In genomic region chr11:75857781-75858180, GRCm38 (mm10) we compare ENCODE assay signal across 18 mouse cellular contexts.
A peak's percentile ranks its signal among the peaks of the same experiment; 100 is the strongest.
DNase-seq lines count a peak whose midpoint lies in the region; ATAC-seq and TF ChIP-seq lines count a peak whose summit lies in the region.
"Had no signal": no experiment of that assay in that cellular context is flagged by ENCODE, and none has a peak within 500 bp of the region (broad histone marks: within the 10 kb centered on the region; RNA-seq: fewer than 3 reads in every experiment).

No protein-coding gene starts in this region.

- TF ChIP-seq CTCF in kidney, adult 2 months (conservative IDR thresholded peaks at IDR 0.05; ENCODE audit: insufficient read depth, insufficient read length, low read depth, low read length), result no peak

- DNase-seq in adrenal gland, adult 2 months, result peak; percentile 13
- no peak for DNase-seq in adrenal gland, postnatal 4 days (ENCODE audit: low spot score in 2 of 2)
- peak; percentile 55 for DNase-seq in kidney, adult 2 months
- peak; percentile 72 for DNase-seq in lung, postnatal 10 days
- DNase-seq in adrenal gland, postnatal 25 days, result no peak
- no peak for DNase-seq in midbrain, embryonic 11.5 days (ENCODE audit: low spot score, missing footprints)
- DNase-seq: adrenal gland, postnatal 10 days; cerebellum, adult 2 months; gastrocnemius, postnatal 10 days; midbrain, embryonic 14.5 days; spleen, adult 18-20 months; thymus, adult 2 months had no signal

- H3K27me3 ChIP-seq in kidney, adult 2 months (replicated peaks; ENCODE audit: control insufficient read depth, insufficient read depth, low read length), result no peaks in the 10 kb centered on the region
- no peaks in the 10 kb centered on the region for H3K27me3 ChIP-seq in kidney, embryonic 15.5 days
- no peaks in the 10 kb centered on the region for H3K27me3 ChIP-seq in midbrain, embryonic 11.5 days (ENCODE audit: control insufficient read depth, insufficient read depth, low read length)
- H3K27me3 ChIP-seq: embryonic facial prominence, embryonic 13.5 days; stomach, embryonic 15.5 days had no signal

- ATAC-seq in kidney, embryonic 15.5 days (replicated peaks; ENCODE audit: low FRiP score), result no peak
- peak; percentile 67 for ATAC-seq in granulocyte monocyte progenitor cell, adult 5-6 weeks (replicated peaks; ENCODE audit: poor library complexity, severe bottlenecking)
- ATAC-seq in midbrain, embryonic 11.5 days (ENCODE audit: low FRiP score), result no peak
- ATAC-seq: inflammation-experienced regulatory T-cells, adult 6 months had no signal

- 51% methylated on average over 3 of the region's 3 CpGs for whole genome bisulfite sequencing in kidney, adult 2 months
- WGBS in kidney, embryonic 15.5 days, result 53% methylated on average over 3 of the region's 3 CpGs
- WGBS in midbrain, embryonic 11.5 days, result 88% methylated on average over 3 of the region's 3 CpGs

- H3K27ac ChIP-seq in kidney, adult 2 months (ENCODE audit: insufficient read depth, low read depth, low read length), result no peak overlapping the region
- H3K27ac ChIP-seq in kidney, embryonic 15.5 days, result no peak overlapping the region
- H3K27ac ChIP-seq in midbrain, embryonic 11.5 days (ENCODE audit: low read depth, low read length), result no peak overlapping the region
- H3K27ac ChIP-seq: embryonic facial prominence, embryonic 13.5 days; hindbrain, embryonic 10.5 days; stomach, embryonic 15.5 days had no signal

- no peak overlapping the region for H3K4me3 ChIP-seq in kidney, adult 2 months (ENCODE audit: insufficient read depth, low read depth, low read length)
- no peak overlapping the region for H3K4me3 ChIP-seq in kidney, embryonic 15.5 days (replicated peaks)
- no peak overlapping the region for H3K4me3 ChIP-seq in midbrain, embryonic 11.5 days (ENCODE audit: low read depth, low read length)
- H3K4me3 ChIP-seq: embryonic facial prominence, embryonic 13.5 days; hindbrain, embryonic 10.5 days; stomach, embryonic 15.5 days had no signal

- H3K9me3 ChIP-seq in kidney, embryonic 15.5 days (replicated peaks), result no peaks in the 10 kb centered on the region
- H3K9me3 ChIP-seq in midbrain, embryonic 11.5 days (ENCODE audit: control insufficient read depth, low read length), result no peaks in the 10 kb centered on the region
- H3K9me3 ChIP-seq: embryonic facial prominence, embryonic 13.5 days; hindbrain, embryonic 10.5 days; stomach, embryonic 15.5 days had no signal

- TF ChIP-seq POLR2A in kidney, adult 2 months (IDR thresholded peaks at IDR 0.05; ENCODE audit: low read depth, low read length), result no peak

- no peak overlapping the region for H3K9ac ChIP-seq in kidney, embryonic 15.5 days
- H3K9ac ChIP-seq in midbrain, embryonic 11.5 days (ENCODE audit: low read length), result no peak overlapping the region
- H3K9ac ChIP-seq: embryonic facial prominence, embryonic 13.5 days; stomach, embryonic 15.5 days had no signal

- no peaks in the 10 kb centered on the region for H3K36me3 ChIP-seq in kidney, adult 2 months (ENCODE audit: control insufficient read depth, insufficient read depth, low read length)
- no peaks in the 10 kb centered on the region for H3K36me3 ChIP-seq in kidney, embryonic 15.5 days
- H3K36me3 ChIP-seq in midbrain, embryonic 11.5 days (ENCODE audit: control insufficient read depth, insufficient read depth, low read length), result no peaks in the 10 kb centered on the region
- H3K36me3 ChIP-seq: embryonic facial prominence, embryonic 13.5 days; hindbrain, embryonic 10.5 days; stomach, embryonic 15.5 days had no signal

- no peak overlapping the region for H3K4me2 ChIP-seq in kidney, embryonic 15.5 days
- H3K4me2 ChIP-seq in midbrain, embryonic 11.5 days, result no peak overlapping the region
- H3K4me2 ChIP-seq: embryonic facial prominence, embryonic 13.5 days; stomach, embryonic 15.5 days had no signal

- no peaks in the 10 kb centered on the region for H3K4me1 ChIP-seq in kidney, adult 2 months (ENCODE audit: control insufficient read depth, insufficient read depth, low read length)
- peaks cover 23% of the 10 kb centered on the region for H3K4me1 ChIP-seq in kidney, embryonic 15.5 days
- no peaks in the 10 kb centered on the region for H3K4me1 ChIP-seq in midbrain, embryonic 11.5 days (ENCODE audit: control insufficient read depth, insufficient read depth, low read length)

Comparison
In these comparisons a context has a peak if more than half of its experiments do, and no peak if none do; other contexts are left out.
1. DNase-seq: peak in adrenal gland, adult 2 months (single experiment), kidney, adult 2 months (single experiment) and lung, postnatal 10 days (single experiment); none in adrenal gland, postnatal 4 days (0 of 2), adrenal gland, postnatal 25 days (single experiment) and midbrain, embryonic 11.5 days (single experiment).